Mouse (Mus musculus) right cerebral cortex, adult 18-20 months (tissue): ENCODE measurements around the gene Meis1.
A peak's percentile ranks its signal among the peaks of the same experiment; 100 is the strongest.

Experiments
- DNase-seq: peaks from one replicate; pipeline ENCODE4 v3.0.0; 2022; ENCODE audit warnings: mixed read lengths

Meis1 gene

GRCm38 (mm10) chr11:18988637-18989263 is 30.0 kb downstream of the Meis1 start:
- DNase-seq: no peak

DNA sequence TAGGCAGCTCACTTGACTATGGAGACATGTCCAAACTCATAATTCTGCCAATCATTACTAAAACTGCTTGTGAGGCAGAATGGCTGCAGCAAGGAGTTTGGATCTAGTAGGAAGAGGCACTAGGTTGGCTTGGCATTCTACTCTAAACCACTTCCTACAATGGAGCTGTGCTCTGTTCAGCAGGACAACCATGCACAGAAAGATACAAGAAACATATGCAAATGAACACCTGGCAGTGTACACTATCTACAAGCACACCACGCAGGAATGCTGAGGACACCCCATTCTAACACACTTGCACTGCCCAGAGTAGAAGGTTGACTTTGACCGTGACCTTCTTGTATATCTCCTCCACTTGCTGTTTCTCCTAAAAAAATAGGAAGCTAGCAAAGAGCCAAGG is 35.0 kb downstream of the Meis1 start:
- DNase-seq: no peak

GRCm38 (mm10) chr11:18983294-18983693 is 35.5 kb downstream of the Meis1 start:
- DNase-seq: no peak

DNA sequence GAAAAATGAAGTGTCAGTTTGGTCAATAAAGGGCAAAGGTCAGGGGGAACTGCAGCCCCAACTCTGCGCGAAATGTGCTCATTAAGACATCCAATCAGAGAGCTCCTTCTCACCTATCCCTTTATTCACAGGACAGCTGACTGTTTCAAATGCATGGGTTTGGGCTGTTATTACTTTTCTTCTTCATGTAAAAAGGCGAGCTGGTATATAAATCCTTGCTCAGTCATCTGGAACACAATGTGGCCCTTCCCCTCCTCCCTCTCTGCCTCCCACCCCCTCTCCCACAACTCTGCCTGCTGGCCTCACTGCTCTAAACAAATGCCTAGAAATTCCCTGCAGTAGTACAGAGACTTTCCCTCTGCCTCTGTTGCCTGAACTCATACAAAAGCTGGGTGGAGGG is 36.5 kb downstream of the Meis1 start:
- no peak for DNase-seq

- no peak for DNase-seq
Measured at GRCm38 (mm10) chr11:18981367-18981766, 37.4 kb downstream of the Meis1 start.

GRCm38 (mm10) chr11:18980615-18981014 is 38.2 kb downstream of the Meis1 start:
- DNase-seq: no peak

GRCm38 (mm10) chr11:18975087-18975486 is 43.7 kb downstream of the Meis1 start:
- no peak for DNase-seq

DNA sequence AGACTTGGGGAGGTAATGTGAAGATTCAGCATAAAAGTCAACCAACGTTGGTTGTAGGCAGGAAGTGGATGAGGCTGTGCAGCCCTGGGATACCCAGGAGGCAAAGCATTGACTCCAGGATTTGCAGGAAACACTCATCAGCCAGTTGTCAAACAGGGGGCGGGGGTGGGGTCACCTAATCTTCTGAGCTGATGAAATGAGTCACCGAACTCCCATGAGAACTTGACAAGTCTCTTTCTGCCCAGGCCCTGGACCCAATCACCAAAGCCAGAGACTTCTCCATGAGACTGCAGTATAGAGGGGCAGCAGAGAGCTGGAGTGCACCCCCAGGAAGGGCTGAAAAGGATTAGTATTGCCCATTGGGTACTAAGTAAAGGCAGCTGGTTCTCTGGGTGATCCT is 45.0 kb downstream of the Meis1 start:
- DNase-seq: no peak

DNA sequence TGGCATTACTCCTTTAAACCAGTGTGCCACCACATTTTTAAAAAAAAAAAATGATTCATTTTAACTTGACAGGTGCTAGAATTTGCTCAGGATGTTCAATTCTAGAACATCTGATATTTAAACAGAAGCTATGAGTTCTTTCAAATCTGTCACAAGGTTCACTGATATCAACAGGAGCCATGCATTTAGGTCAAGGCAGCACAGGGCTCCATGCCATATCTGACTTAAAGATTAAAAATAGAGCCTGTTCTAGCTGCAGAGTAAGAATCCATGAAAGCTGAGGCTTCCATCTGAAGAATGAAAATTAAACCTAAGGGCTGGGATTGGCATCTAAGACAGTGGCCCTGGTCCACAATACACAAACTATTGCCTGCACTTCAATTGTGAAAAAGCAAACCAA is 45.8 kb downstream of the Meis1 start:
- DNase-seq: no peak

- DNase-seq: no peak
Measured at GRCm38 (mm10) chr11:18971551-18971950, 47.2 kb downstream of the Meis1 start.

GRCm38 (mm10) chr11:18969920-18970336 is 48.9 kb downstream of the Meis1 start:
- DNase-seq: no peak

- DNase-seq: no peak
Measured at GRCm38 (mm10) chr11:18964418-18964817, 54.4 kb downstream of the Meis1 start.

DNA sequence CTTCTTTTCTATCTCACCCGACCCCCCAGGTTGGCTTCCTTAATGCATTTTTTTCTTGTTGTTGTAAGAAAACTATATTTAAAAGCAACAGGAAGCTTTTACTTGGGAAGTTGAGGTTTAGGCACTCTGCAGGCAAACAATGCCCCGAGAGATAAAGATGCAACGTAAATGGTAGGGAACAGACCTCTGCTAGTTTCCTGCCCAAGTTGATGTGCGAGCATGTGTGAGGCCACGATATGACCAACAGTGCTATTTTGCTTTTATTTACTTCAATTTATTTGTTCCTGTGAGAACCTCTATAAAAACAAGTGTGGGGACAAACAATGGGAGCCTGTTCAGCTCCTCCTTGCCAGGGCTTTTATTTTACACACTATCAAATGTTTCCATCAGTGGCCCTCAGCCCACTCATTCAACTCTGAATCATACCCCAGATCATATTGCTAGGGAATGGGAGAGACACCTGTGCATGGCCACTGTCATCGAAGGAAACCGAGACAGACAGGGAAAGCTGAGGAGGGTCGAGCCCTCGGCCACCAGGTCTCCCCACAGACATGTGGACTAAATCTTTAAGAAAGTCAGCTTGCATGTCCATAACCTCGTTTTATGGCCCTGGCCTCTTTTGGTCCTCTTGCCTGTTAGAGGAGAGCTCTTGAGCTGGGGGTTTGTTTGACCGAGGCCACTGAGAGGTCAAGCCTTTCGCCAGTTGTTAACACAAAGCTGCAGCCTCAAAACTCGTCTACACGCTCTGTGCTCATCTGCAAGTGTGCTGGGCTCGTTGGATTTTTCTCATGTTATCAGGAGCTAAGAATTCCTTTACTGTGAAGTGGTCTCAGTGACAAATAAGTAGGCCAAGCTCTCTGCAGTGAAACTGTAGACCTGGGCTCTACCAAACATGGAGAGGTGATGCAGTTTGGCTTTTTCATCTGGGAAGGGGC is 55.3 kb downstream of the Meis1 start:
- no peak for DNase-seq

DNA sequence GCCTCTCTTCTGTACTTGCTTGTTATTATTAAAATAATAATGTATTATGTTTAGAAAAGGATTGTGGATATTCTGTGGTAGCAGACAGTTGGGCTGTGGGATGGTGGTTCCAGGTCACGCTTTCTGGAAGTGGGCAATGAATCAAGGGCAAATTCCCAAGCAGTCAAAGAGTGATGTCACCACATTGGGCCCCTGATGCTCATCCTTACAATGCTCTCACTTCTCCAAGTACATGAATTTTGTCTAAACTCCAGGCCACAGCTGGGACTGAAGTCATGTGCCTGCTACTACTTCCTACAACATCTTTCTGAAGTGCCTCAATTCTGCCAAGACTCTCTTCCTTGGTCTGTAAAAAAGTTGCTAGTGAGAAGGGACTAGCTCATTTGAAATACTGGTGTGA is 59.3 kb downstream of the Meis1 start:
- no peak for DNase-seq

- DNase-seq: peak; percentile 12
Measured at GRCm38 (mm10) chr11:18957805-18958770, 60.7 kb downstream of the Meis1 start.

GRCm38 (mm10) chr11:18957097-18957804 is 61.5 kb downstream of the Meis1 start:
- DNase-seq: no peak

DNA sequence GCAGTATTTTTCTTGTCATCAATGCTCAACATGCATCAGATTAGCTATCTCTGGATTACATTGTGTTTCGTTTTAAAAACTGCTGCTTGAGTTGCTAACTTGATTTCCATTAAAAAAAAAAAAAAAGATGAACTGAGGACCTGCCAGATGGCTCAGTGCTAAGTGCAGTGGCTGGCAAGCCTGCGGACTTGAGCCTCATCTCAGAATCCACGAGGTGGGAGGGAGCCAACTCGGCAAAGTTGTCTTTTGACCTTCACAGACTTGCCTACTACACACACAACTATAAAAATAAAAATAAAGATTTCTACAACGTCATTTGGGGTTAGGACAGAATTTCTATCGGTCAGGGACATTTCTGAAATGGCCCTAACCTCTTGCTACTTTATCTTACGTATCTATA is 62.8 kb downstream of the Meis1 start:
- no peak for DNase-seq

GRCm38 (mm10) chr11:18954852-18955251 is 63.9 kb downstream of the Meis1 start:
- DNase-seq: no peak

- no peak for DNase-seq
Measured at GRCm38 (mm10) chr11:18953892-18954291, 64.9 kb downstream of the Meis1 start.

GRCm38 (mm10) chr11:18948600-18949295 is 70.0 kb downstream of the Meis1 start:
- no peak for DNase-seq

DNA sequence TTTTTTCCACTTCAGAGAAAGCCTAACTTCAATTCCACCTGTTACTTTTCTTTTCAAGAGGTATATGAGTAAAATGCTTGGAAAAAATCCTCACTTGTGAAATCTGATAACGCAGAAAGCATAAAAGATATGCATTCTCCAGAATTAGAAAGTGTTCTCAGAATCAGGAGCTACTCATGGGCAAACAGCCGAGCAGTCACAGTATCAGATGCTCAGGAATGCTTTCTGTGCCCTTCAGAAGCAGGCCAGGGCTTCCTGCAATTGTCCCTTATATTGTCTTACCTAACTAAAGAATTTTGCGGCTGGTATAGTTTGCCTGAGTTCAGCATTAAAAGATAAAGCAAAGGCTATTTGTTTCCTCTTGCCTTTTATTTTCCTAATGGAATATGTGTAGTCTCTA is 71.4 kb downstream of the Meis1 start:
- DNase-seq: no peak

DNA sequence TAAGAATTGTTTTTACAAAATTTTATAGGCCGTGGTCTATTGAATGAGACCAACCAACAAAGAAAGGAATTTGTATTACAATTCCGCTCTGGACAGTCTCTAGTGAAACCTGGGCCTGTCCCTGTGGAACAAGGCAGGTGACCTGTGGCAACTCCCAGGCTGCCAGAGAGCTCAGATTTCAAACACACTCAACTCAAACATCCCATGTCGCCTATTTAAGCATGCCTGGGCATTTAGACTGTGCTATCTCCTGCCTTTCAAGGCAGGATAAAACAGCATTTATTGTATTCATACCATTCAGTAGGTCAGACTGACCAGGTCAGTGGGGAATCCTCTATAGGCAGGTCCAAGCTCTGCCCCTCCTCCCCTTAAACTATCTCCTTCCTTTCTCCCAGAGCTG is 73.0 kb downstream of the Meis1 start:
- no peak for DNase-seq
